Mouse (Mus musculus): ENCODE measurements around the gene Rbmxl2. TPM values are rescaled to one million over a fixed set of nuclear protein-coding genes. Genes with fewer than 3 reads are reported as not detected.

Gene Rbmxl2
- polyA plus RNA-seq, 1 experiment from 2014 or later = not detected

GRCm38 (mm10) chr7:107237498-107237897 is 28.3 kb downstream of the Rbmxl2 start:
- Histone ChIP-seq H3K4me3 (ENCODE audit: low read depth, low read length) (no peak overlapping the region), H3K36me3 (ENCODE audit: control insufficient read depth, insufficient read depth, low read length) (no peaks in the 10 kb centered on the region), H3K4me1 (ENCODE audit: control insufficient read depth, insufficient read depth, low read length) (no peaks in the 10 kb centered on the region), H3K27me3 (ENCODE audit: control insufficient read depth, insufficient read depth, low read length) (no peaks in the 10 kb centered on the region), H3K4me2 (no peak overlapping the region), H3K9me3 (replicated peaks; ENCODE audit: control insufficient read depth, low read length) (no peaks in the 10 kb centered on the region), H3K27ac (ENCODE audit: low read depth, low read length) (no peak overlapping the region), H3K9ac (ENCODE audit: low read depth, low read length) (no peak overlapping the region)
- WGBS (ENCODE audit: insufficient replicate concordance) = 68% methylated on average over 3 of the region's 3 CpGs
- ATAC-seq (replicated peaks; ENCODE audit: insufficient number of reproducible peaks, low FRiP score, low TSS enrichment) = no peak

- Histone ChIP-seq H3K4me1 (ENCODE audit: control insufficient read depth, insufficient read depth, low read length) (no peaks in the 10 kb centered on the region), H3K27me3 (ENCODE audit: control insufficient read depth, insufficient read depth, low read length) (no peaks in the 10 kb centered on the region), H3K4me3 (ENCODE audit: low read depth, low read length) (no peak overlapping the region), H3K9ac (ENCODE audit: low read depth, low read length) (no peak overlapping the region), H3K27ac (ENCODE audit: low read depth, low read length) (no peak overlapping the region), H3K4me2 (no peak overlapping the region), H3K36me3 (ENCODE audit: control insufficient read depth, insufficient read depth, low read length) (no peaks in the 10 kb centered on the region), H3K9me3 (replicated peaks; ENCODE audit: control insufficient read depth, low read length) (no peaks in the 10 kb centered on the region)
- 77% methylated on average over 5 of the region's 5 CpGs for WGBS (ENCODE audit: insufficient replicate concordance)
- no peak for ATAC-seq (replicated peaks; ENCODE audit: insufficient number of reproducible peaks, low FRiP score, low TSS enrichment)
Observed at GRCm38 (mm10) chr7:107241371-107241883, 32.2 kb downstream of the Rbmxl2 start.

- H3K4me3 ChIP-seq (ENCODE audit: low read depth, low read length) = no peak overlapping the region
- H3K27ac ChIP-seq (ENCODE audit: low read depth, low read length) = no peak overlapping the region
- no peak for ATAC-seq (replicated peaks; ENCODE audit: insufficient number of reproducible peaks, low FRiP score, low TSS enrichment)
- no peak overlapping the region for H3K9ac ChIP-seq (ENCODE audit: low read depth, low read length)
- H3K4me2 ChIP-seq = no peak overlapping the region
- 68% methylated on average over 5 of the region's 5 CpGs for WGBS (ENCODE audit: insufficient replicate concordance)
- no peaks in the 10 kb centered on the region for H3K27me3 ChIP-seq (ENCODE audit: control insufficient read depth, insufficient read depth, low read length)
- H3K4me1 ChIP-seq (ENCODE audit: control insufficient read depth, insufficient read depth, low read length) = no peaks in the 10 kb centered on the region
- no peaks in the 10 kb centered on the region for H3K9me3 ChIP-seq (replicated peaks; ENCODE audit: control insufficient read depth, low read length)
- no peaks in the 10 kb centered on the region for H3K36me3 ChIP-seq (ENCODE audit: control insufficient read depth, insufficient read depth, low read length)
Observed at GRCm38 (mm10) chr7:107250211-107250985, 41.2 kb downstream of the Rbmxl2 start.

GRCm38 (mm10) chr7:107253355-107253754 is 44.1 kb downstream of the Rbmxl2 start:
- Histone ChIP-seq H3K27ac (ENCODE audit: low read depth, low read length) (no peak overlapping the region), H3K27me3 (ENCODE audit: control insufficient read depth, insufficient read depth, low read length) (no peaks in the 10 kb centered on the region), H3K36me3 (ENCODE audit: control insufficient read depth, insufficient read depth, low read length) (no peaks in the 10 kb centered on the region), H3K9me3 (replicated peaks; ENCODE audit: control insufficient read depth, low read length) (no peaks in the 10 kb centered on the region), H3K4me2 (no peak overlapping the region), H3K4me3 (ENCODE audit: low read depth, low read length) (no peak overlapping the region), H3K4me1 (ENCODE audit: control insufficient read depth, insufficient read depth, low read length) (no peaks in the 10 kb centered on the region), H3K9ac (ENCODE audit: low read depth, low read length) (no peak overlapping the region)
- no peak for ATAC-seq (replicated peaks; ENCODE audit: insufficient number of reproducible peaks, low FRiP score, low TSS enrichment)
- 76% methylated on average over 3 of the region's 3 CpGs for WGBS (ENCODE audit: insufficient replicate concordance)

- Histone ChIP-seq H3K9me3 (replicated peaks; ENCODE audit: control insufficient read depth, low read length) (no peaks in the 10 kb centered on the region), H3K36me3 (ENCODE audit: control insufficient read depth, insufficient read depth, low read length) (no peaks in the 10 kb centered on the region), H3K27me3 (ENCODE audit: control insufficient read depth, insufficient read depth, low read length) (no peaks in the 10 kb centered on the region), H3K4me2 (no peak overlapping the region), H3K9ac (ENCODE audit: low read depth, low read length) (no peak overlapping the region), H3K4me3 (ENCODE audit: low read depth, low read length) (no peak overlapping the region), H3K4me1 (ENCODE audit: control insufficient read depth, insufficient read depth, low read length) (no peaks in the 10 kb centered on the region), H3K27ac (ENCODE audit: low read depth, low read length) (no peak overlapping the region)
- WGBS (ENCODE audit: insufficient replicate concordance) = 75% methylated on average over 5 of the region's 5 CpGs
- no peak for ATAC-seq (replicated peaks; ENCODE audit: insufficient number of reproducible peaks, low FRiP score, low TSS enrichment)
Observed at GRCm38 (mm10) chr7:107259936-107260335, 50.7 kb downstream of the Rbmxl2 start.

Other genes starting within 250 kb of the Rbmxl2 start
- gene Olfr6, start 245.5 kb upstream of the Rbmxl2 start, polyA plus RNA-seq (2014; fragmentation: Nextera tagmentation; extraction: Ambion mirVana) = not detected in 2 replicates
- not detected in 2 replicates for gene Olfr711, start 234.0 kb upstream of the Rbmxl2 start, polyA plus RNA-seq (2014; fragmentation: Nextera tagmentation; extraction: Ambion mirVana)
- gene Olfr2, start 203.4 kb upstream of the Rbmxl2 start, polyA plus RNA-seq (2014; fragmentation: Nextera tagmentation; extraction: Ambion mirVana) = not detected in 2 replicates
- gene Olfr713, start 178.3 kb upstream of the Rbmxl2 start, polyA plus RNA-seq (2014; fragmentation: Nextera tagmentation; extraction: Ambion mirVana) = not detected in 2 replicates
- not detected in 2 replicates for gene Olfr714, start 138.5 kb upstream of the Rbmxl2 start, polyA plus RNA-seq (2014; fragmentation: Nextera tagmentation; extraction: Ambion mirVana)
- not detected in 2 replicates for gene Olfr17, start 116.2 kb upstream of the Rbmxl2 start, polyA plus RNA-seq (2014; fragmentation: Nextera tagmentation; extraction: Ambion mirVana)
- not detected in 2 replicates for gene Olfr715b, start 99.1 kb upstream of the Rbmxl2 start, polyA plus RNA-seq (2014; fragmentation: Nextera tagmentation; extraction: Ambion mirVana)
- not detected in 2 replicates for gene Olfr715, start 78.4 kb upstream of the Rbmxl2 start, polyA plus RNA-seq (2014; fragmentation: Nextera tagmentation; extraction: Ambion mirVana)
- not detected in 2 replicates for gene Olfr716, start 71.1 kb upstream of the Rbmxl2 start, polyA plus RNA-seq (2014; fragmentation: Nextera tagmentation; extraction: Ambion mirVana)
- not detected in 2 replicates for gene Nlrp14, start 42.5 kb upstream of the Rbmxl2 start, polyA plus RNA-seq (2014; fragmentation: Nextera tagmentation; extraction: Ambion mirVana)
- gene Syt9, start 161.3 kb downstream of the Rbmxl2 start, polyA plus RNA-seq (2014; fragmentation: Nextera tagmentation; extraction: Ambion mirVana) = 1.0 and 1.3 TPM in 2 replicates

All from heart, embryonic 11.5 days (tissue).